Mouse (Mus musculus) CH12.LX (cell line): ENCODE results near the gene Sec24c. TPM values are rescaled to one million over a fixed set of nuclear protein-coding genes. Genes with fewer than 3 reads are reported as not detected.

Experiments
- DNase-seq: peaks from one replicate; pipeline ENCODE4 v3.0.0-alpha.2; 2013; ENCODE audit errors: extremely low read depth
- H3K27ac ChIP-seq: 2 replicates; pipeline ENCODE4 v1.5.1; 2012; ENCODE audit warnings: low read depth, mild to moderate bottlenecking, control low read depth, moderate library complexity; ENCODE audit not compliant: insufficient read depth
- H3K27me3 ChIP-seq: replicated peaks from 2 replicates; pipeline ENCODE3; 2012; ENCODE audit warnings: inconsistent platforms
- H3K36me3 ChIP-seq, 2 experiments: replicated peaks in 1 of 2; 2 replicates each; pipeline versions ENCODE3 to v1.6.1; 2012; ENCODE audit warnings: inconsistent platforms in 1 of 2, low read length in 1 of 2, mild to moderate bottlenecking in 1 of 2, mixed read lengths in 1 of 2, moderate library complexity in 1 of 2; ENCODE audit not compliant: control insufficient read depth in 1 of 2, insufficient read depth in 1 of 2
- H3K4me1 ChIP-seq, 2 experiments: 2 replicates each; pipeline ENCODE4 v1.6.1; 2012; ENCODE audit warnings: inconsistent platforms in 1 of 2, moderate library complexity in 1 of 2; ENCODE audit not compliant: insufficient read depth in 2 of 2, control insufficient read depth in 1 of 2
- H3K4me2 ChIP-seq: 2 replicates; pipeline ENCODE4 v1.6.1; 2012; ENCODE audit warnings: low read depth, mild to moderate bottlenecking, control low read depth; ENCODE audit not compliant: poor library complexity, insufficient read depth, severe bottlenecking
- H3K4me3 ChIP-seq, 3 experiments: fragments of 150-350 bp in 1 of 3; sonication (generic) in 1 of 3; replicated peaks in 1 of 3; 2 replicates each; pipeline versions ENCODE3 to v1.5.1; 2011 to 2012; ENCODE audit warnings: low read depth in 2 of 3, low read length in 2 of 3, mild to moderate bottlenecking in 2 of 3, moderate library complexity in 2 of 3, control low read depth in 1 of 3, improper control_type of control experiment in 1 of 3, inconsistent platforms in 1 of 3, mixed read lengths in 1 of 3; ENCODE audit not compliant: poor library complexity in 1 of 3
- H3K79me2 ChIP-seq: replicated peaks from 2 replicates; pipeline ENCODE4 v1.6.1; 2012; ENCODE audit warnings: mild to moderate bottlenecking, moderate library complexity; ENCODE audit not compliant: control insufficient read depth, poor library complexity, insufficient read depth, severe bottlenecking; ENCODE audit errors: extremely low read depth
- H3K9ac ChIP-seq: 2 replicates; pipeline ENCODE4 v1.6.1; 2012; ENCODE audit warnings: low read depth, mild to moderate bottlenecking, control low read depth, moderate library complexity; ENCODE audit not compliant: insufficient read depth
- H3K9me3 ChIP-seq: replicated peaks from 2 replicates; pipeline ENCODE3; 2012; ENCODE audit warnings: low read length, inconsistent platforms, mixed read lengths
- BHLHE40 ChIP-seq: IDR thresholded peaks from 2 replicates; pipeline ENCODE4 v1.6.1; 2011; ENCODE audit warnings: mild to moderate bottlenecking, low read depth, low read length, improper control_type of control experiment
- CHD1 ChIP-seq: IDR thresholded peaks from 2 replicates; pipeline ENCODE4 v1.6.1; 2012; ENCODE audit warnings: low read depth, low read length, improper control_type of control experiment, inconsistent platforms
- CHD2 ChIP-seq: IDR thresholded peaks from 2 replicates; pipeline ENCODE4 v1.6.1; 2011; ENCODE audit warnings: low read length, improper control_type of control experiment
- CTCF ChIP-seq, 2 experiments: IDR thresholded peaks in 1 of 2; conservative IDR thresholded peaks in 1 of 2; 2 replicates each; pipeline ENCODE4 v1.5.1; 2011 to 2012; ENCODE audit warnings: low read depth in 2 of 2, low read length in 2 of 2, improper control_type of control experiment in 1 of 2, inconsistent platforms in 1 of 2, mild to moderate bottlenecking in 1 of 2, moderate library complexity in 1 of 2
- ELF1 ChIP-seq: IDR thresholded peaks from 2 replicates; pipeline ENCODE4 v1.6.1; 2014; ENCODE audit warnings: low read depth, mild to moderate bottlenecking, inconsistent platforms, low read length, improper control_type of control experiment
- EP300 ChIP-seq: IDR thresholded peaks from 2 replicates; pipeline ENCODE4 v1.6.1; 2011; ENCODE audit warnings: low read length, improper control_type of control experiment
- ETS1 ChIP-seq: conservative IDR thresholded peaks from 2 replicates; pipeline ENCODE4 v1.6.1; 2012; ENCODE audit warnings: low read depth, mild to moderate bottlenecking, inconsistent platforms, low read length, improper control_type of control experiment, moderate library complexity
- GABPA ChIP-seq: IDR thresholded peaks from 2 replicates; pipeline ENCODE4 v1.6.1; 2012; ENCODE audit warnings: low read depth, low read length, improper control_type of control experiment, inconsistent platforms; ENCODE audit not compliant: insufficient replicate concordance
- HCFC1 ChIP-seq: IDR thresholded peaks from 2 replicates; pipeline ENCODE4 v1.6.1; 2012; ENCODE audit warnings: low read depth, mild to moderate bottlenecking, inconsistent platforms, low read length, improper control_type of control experiment
- IRF4 ChIP-seq: IDR thresholded peaks from 2 replicates; pipeline ENCODE4 v1.6.1; 2014; ENCODE audit warnings: low read depth, mild to moderate bottlenecking, inconsistent platforms, low read length, improper control_type of control experiment
- JUN ChIP-seq: IDR thresholded peaks from 2 replicates; pipeline ENCODE4 v1.6.1; 2011; ENCODE audit warnings: low read depth, mild to moderate bottlenecking, low read length, improper control_type of control experiment, moderate library complexity; ENCODE audit not compliant: insufficient read depth
- JUND ChIP-seq: conservative IDR thresholded peaks from 2 replicates; pipeline ENCODE4 v1.6.1; 2011; ENCODE audit warnings: low read depth, low read length, improper control_type of control experiment
- KAT2A ChIP-seq: IDR thresholded peaks from 2 replicates; pipeline ENCODE4 v1.6.1; 2012; ENCODE audit warnings: low read length, improper control_type of control experiment, inconsistent platforms; ENCODE audit not compliant: insufficient replicate concordance
- MAFK ChIP-seq: IDR thresholded peaks from 2 replicates; pipeline ENCODE4 v1.6.1; 2011; ENCODE audit warnings: low read length, improper control_type of control experiment; ENCODE audit not compliant: insufficient replicate concordance
- MAX ChIP-seq: IDR thresholded peaks from 2 replicates; pipeline ENCODE4 v1.6.1; 2011; ENCODE audit warnings: low read length, improper control_type of control experiment
- MAZ ChIP-seq: IDR thresholded peaks from 2 replicates; pipeline ENCODE4 v1.6.1; 2012; ENCODE audit warnings: low read depth, mild to moderate bottlenecking, inconsistent platforms, low read length, improper control_type of control experiment, moderate library complexity
- MEF2A ChIP-seq: IDR thresholded peaks from 2 replicates; pipeline ENCODE4 v1.6.1; 2014; ENCODE audit warnings: low read depth, mild to moderate bottlenecking, inconsistent platforms, low read length, improper control_type of control experiment, borderline replicate concordance
- MXI1 ChIP-seq: IDR thresholded peaks from 2 replicates; pipeline ENCODE4 v1.6.1; 2011; ENCODE audit warnings: mild to moderate bottlenecking, low read depth, low read length, improper control_type of control experiment
- MYC ChIP-seq: IDR thresholded peaks from 2 replicates; pipeline ENCODE4 v1.6.1; 2011; ENCODE audit warnings: low read depth, mild to moderate bottlenecking, improper control_type of control experiment, low read length
- NELFE ChIP-seq: IDR thresholded peaks from 2 replicates; pipeline ENCODE4 v1.6.1; 2011; ENCODE audit warnings: low read depth, low read length, improper control_type of control experiment
- NRF1 ChIP-seq: IDR thresholded peaks from 2 replicates; pipeline ENCODE4 v1.6.1; 2014; ENCODE audit warnings: low read depth, mild to moderate bottlenecking, inconsistent platforms, low read length, improper control_type of control experiment, moderate library complexity
- PAX5 ChIP-seq: IDR thresholded peaks from 2 replicates; pipeline ENCODE4 v1.6.1; 2012; ENCODE audit warnings: low read length, inconsistent platforms, mixed read lengths
- POLR2A ChIP-seq: IDR thresholded peaks from 2 replicates; pipeline ENCODE4 v1.6.1; 2011; ENCODE audit warnings: low read depth, mild to moderate bottlenecking, improper control_type of control experiment, low read length
- POLR2AphosphoS2 ChIP-seq: IDR thresholded peaks from 2 replicates; pipeline ENCODE4 v1.6.1; 2011; ENCODE audit warnings: low read depth, low read length, improper control_type of control experiment
- RAD21 ChIP-seq: IDR thresholded peaks from 2 replicates; pipeline ENCODE4 v1.6.1; 2011; ENCODE audit warnings: low read depth, mild to moderate bottlenecking, low read length, improper control_type of control experiment, moderate library complexity
- RCOR1 ChIP-seq: conservative IDR thresholded peaks from 2 replicates; pipeline ENCODE4 v1.6.1; 2012; ENCODE audit warnings: low read depth, mild to moderate bottlenecking, inconsistent platforms, low read length, improper control_type of control experiment
- SIN3A ChIP-seq: IDR thresholded peaks from 2 replicates; pipeline ENCODE4 v1.6.1; 2012; ENCODE audit warnings: low read length, improper control_type of control experiment, inconsistent platforms
- SMC3 ChIP-seq: IDR thresholded peaks from 2 replicates; pipeline ENCODE4 v1.6.1; 2011; ENCODE audit warnings: low read depth, low read length, improper control_type of control experiment
- TBP ChIP-seq: conservative IDR thresholded peaks from 2 replicates; pipeline ENCODE4 v1.6.1; 2011; ENCODE audit warnings: low read depth, low read length, improper control_type of control experiment
- TCF12 ChIP-seq: IDR thresholded peaks from 2 replicates; pipeline ENCODE4 v1.6.1; 2014; ENCODE audit warnings: low read depth, mild to moderate bottlenecking, inconsistent platforms, low read length, improper control_type of control experiment
- UBTF ChIP-seq: IDR thresholded peaks from 2 replicates; pipeline ENCODE4 v1.6.1; 2012; ENCODE audit warnings: low read depth, mild to moderate bottlenecking, inconsistent platforms, low read length, improper control_type of control experiment, moderate library complexity
- USF1 ChIP-seq: IDR thresholded peaks from 2 replicates; pipeline ENCODE4 v1.6.1; 2014; ENCODE audit warnings: low read depth, mild to moderate bottlenecking, inconsistent platforms, low read length, improper control_type of control experiment
- USF2 ChIP-seq: conservative IDR thresholded peaks from 2 replicates; pipeline ENCODE4 v1.6.1; 2011; ENCODE audit warnings: low read depth, low read length, improper control_type of control experiment
- ZC3H11A ChIP-seq: IDR thresholded peaks from 2 replicates; pipeline ENCODE4 v1.6.1; 2012; ENCODE audit warnings: low read depth, mild to moderate bottlenecking, inconsistent platforms, low read length, improper control_type of control experiment
- ZKSCAN1 ChIP-seq: IDR thresholded peaks from 2 replicates; pipeline ENCODE4 v1.6.1; 2012; ENCODE audit warnings: low read depth, inconsistent platforms, low read length, improper control_type of control experiment, borderline replicate concordance
- ZMIZ1 ChIP-seq: IDR thresholded peaks from 2 replicates; pipeline ENCODE4 v1.6.1; 2012; ENCODE audit warnings: low read depth, mild to moderate bottlenecking, inconsistent platforms, low read length, improper control_type of control experiment
- ZNF384 ChIP-seq: IDR thresholded peaks from 2 replicates; pipeline ENCODE4 v1.6.1; 2012; ENCODE audit warnings: low read depth, low read length, improper control_type of control experiment, inconsistent platforms
- dilution Hi-C: fragments of 300-500 bp; cut with MboI; formaldehyde crosslinking; loops from 2 replicates; pipeline ENCODE4 v1.14.3; 2020; ENCODE audit warnings: low sequenced_read_pairs; ENCODE audit not compliant: extremely low pct_unique_long_range_greater_than_20kb, extremely low pct_ligation_motif_present
- in situ Hi-C: fragments of 300-500 bp; cut with MboI; formaldehyde crosslinking; loops from 3 replicates; pipeline ENCODE4 v1.14.3; 2019; ENCODE audit warnings: low sequenced_read_pairs, low pct_ligation_motif_present, low pct_unique_long_range_greater_than_20kb, mixed read lengths
- polyA plus RNA-seq: library from polyadenylated mRNA; unstranded; fragments of >175 nt; gene quantifications from 2 replicates; pipeline ENCODE4 v1.2.1, GENCODE M21; 2012; ENCODE audit warnings: low read depth; ENCODE audit not compliant: insufficient read length
- total RNA-seq, 2 experiments: library from RNA; depleted of rRNA; stranded (reverse); fragments of 300-350 nt in 1 of 2; fragments of >200 nt in 1 of 2; gene quantifications; 2 replicates each; pipeline ENCODE4 v1.2.3; 2012 to 2014

Gene Sec24c
- total and polyA plus RNA-seq, 3 experiments = 51.2 to 122 (median 95.9) TPM

GRCm38 (mm10) chr14:20707201-20708190 lies 33.4 kb downstream of the Sec24c start, which contains the start of gene Zswim8:
Gene Zswim8 (plus strand): TSS chr14:20707552.
- DNase-seq = peak; percentile 71
- Histone ChIP-seq H3K79me2 (peaks cover 21% of the 10 kb centered on the region), H3K9ac (peak within 1 kb of the TSS; percentile 83)
- TF ChIP-seq SMC3 (no peak), USF2 (no peak; the same call in 1 of the 2 replicates), PAX5 (no peak), TBP (no peak; the same call in 1 of the 2 replicates), USF1 (peak; percentile 70), BHLHE40 (peak; percentile 74), ELF1 (peak; percentile 88), CHD2 (peak; percentile 57; the same call in 1 of the 2 replicates), MXI1 (peak; percentile 94), MYC (peak; percentile 87), RAD21 (no peak), RCOR1 (no peak), CHD1 (no peak), MAX (peak; percentile 78; the same call in 1 of the 2 replicates), TCF12 (0 out of 2 replicates have a peak, but pooled peaks have one; percentile 49), ETS1 (peak; percentile 57), ZMIZ1 (peak; percentile 58), EP300 (no peak), IRF4 (peak; percentile 37; the same call in 1 of the 2 replicates), MAFK (no peak), NELFE (peak; percentile 86), KAT2A (0 out of 2 replicates have a peak, but pooled peaks have one; percentile 79), MAZ (peak; percentile 58; the same call in 1 of the 2 replicates), JUND (no peak), ZC3H11A (no peak), POLR2A (peak; percentile 79), NRF1 (peak; percentile 35; the same call in 1 of the 2 replicates), ZKSCAN1 (no peak), UBTF (0 out of 2 replicates have a peak, but pooled peaks have one; percentile 48), HCFC1 (peak; percentile 90), POLR2AphosphoS2 (no peak), CTCF (conservative IDR thresholded peaks at IDR 0.05 in 1 of 2, IDR thresholded peaks at IDR 0.05 in 1 of 2; ENCODE audit: low read depth in 2 of 2, low read length in 2 of 2) (no peak), MEF2A (peak; percentile 3), ZNF384 (no peak), SIN3A (peak; percentile 99), GABPA (no peak), JUN (no peak)

More at GRCm38 (mm10) chr14:20707201-20708190, 33.4 kb downstream of the Sec24c start, which contains the start of gene Zswim8:
- dilution Hi-C loops (no loop called here), in situ Hi-C loops (no loop called here)
- Histone ChIP-seq H3K9me3 (no peaks in the 10 kb centered on the region), H3K27me3 (no peaks in the 10 kb centered on the region), H3K4me1 (peaks cover 0 to 33% of the 10 kb centered on the region in 2 experiments; a peak in 2 of 4 replicates), H3K4me3 (peak within 1 kb of the TSS; percentile 81 to 87 (median 84)), H3K4me2 (peak within 1 kb of the TSS; percentile 64), H3K36me3 (peaks cover 29 to 45% of the 10 kb centered on the region in 2 experiments), H3K27ac (peak within 1 kb of the TSS; percentile 13; the same call in 1 of the 2 replicates)
